Mouse (Mus musculus): ENCODE data around the gene Uimc1.

The Uimc1 gene

GRCm38 (mm10) chr13:54992215-54992614 is 107.9 kb downstream of the Uimc1 start:
- DNase-seq: no peak

- no peak for DNase-seq
These were observed 111.8 kb downstream of the Uimc1 start for GRCm38 (mm10) chr13:54988181-54988760.

GRCm38 (mm10) chr13:54987405-54987804 is 112.7 kb downstream of the Uimc1 start:
- no peak for DNase-seq

- no peak for DNase-seq
These were observed 116.5 kb downstream of the Uimc1 start for GRCm38 (mm10) chr13:54983614-54984013.

- no peak for DNase-seq
These were observed 117.1 kb downstream of the Uimc1 start for GRCm38 (mm10) chr13:54983001-54983400.

GRCm38 (mm10) chr13:54980957-54981356 is 119.1 kb downstream of the Uimc1 start:
- no peak for DNase-seq

GRCm38 (mm10) chr13:54978804-54979203 is 121.3 kb downstream of the Uimc1 start:
- no peak for DNase-seq
